Mouse (Mus musculus) forebrain, embryonic 13.5 days (tissue): ENCODE data around the gene Hs3st3a1. TPM values are rescaled to one million over a fixed set of nuclear protein-coding genes. Genes with fewer than 3 reads are reported as not detected.

ENCODE experiments used
- ATAC-seq: fragments of 200-750 bp; cut with Nextera tagmentation; 2 replicates; pipeline ENCODE4 v1.8.0; 2017
- H3K27ac ChIP-seq: fragments of 300-500 bp; sonication (generic); 2 replicates; pipeline ENCODE4 v1.5.1; 2015; ENCODE audit warnings: inconsistent platforms, mild to moderate bottlenecking, moderate library complexity
- H3K27me3 ChIP-seq: fragments of 300-500 bp; sonication (generic); 2 replicates; pipeline ENCODE4 v1.6.1; 2015; ENCODE audit warnings: mild to moderate bottlenecking, inconsistent platforms
- H3K36me3 ChIP-seq: fragments of 300-500 bp; sonication (generic); 2 replicates; pipeline ENCODE4 v1.6.1; 2015; ENCODE audit warnings: mild to moderate bottlenecking, inconsistent platforms; ENCODE audit not compliant: poor library complexity, severe bottlenecking
- H3K4me1 ChIP-seq: fragments of 300-500 bp; sonication (generic); 2 replicates; pipeline ENCODE4 v1.6.1; 2015; ENCODE audit warnings: inconsistent platforms
- H3K4me2 ChIP-seq: fragments of 300-500 bp; sonication (generic); 2 replicates; pipeline ENCODE4 v1.6.1; 2015; ENCODE audit warnings: inconsistent platforms, mild to moderate bottlenecking, moderate library complexity
- H3K4me3 ChIP-seq: fragments of 300-500 bp; sonication (generic); 2 replicates; pipeline ENCODE4 v1.5.1; 2015; ENCODE audit warnings: mild to moderate bottlenecking, inconsistent platforms
- H3K9ac ChIP-seq: fragments of 300-500 bp; sonication (generic); 2 replicates; pipeline ENCODE4 v1.6.1; 2015; ENCODE audit warnings: mild to moderate bottlenecking, inconsistent platforms
- H3K9me3 ChIP-seq: fragments of 300-500 bp; sonication (generic); replicated peaks from 2 replicates; pipeline ENCODE4 v1.6.1; 2016; ENCODE audit warnings: inconsistent platforms
- WGBS: fragments of 180-500 bp; shearing (Covaris S2); methylation state at CpG from one replicate; pipeline ENCODE4 v1.1.7; 2015; 5-methylcytosine and 5-hydroxymethylcytosine counted together
- polyA plus RNA-seq: library from polyadenylated mRNA; unstranded; fragments of >200 nt; fragmentation: Nextera tagmentation; extraction: Ambion mirVana; gene quantifications from 2 replicates; pipeline ENCODE4 v1.2.1, GENCODE M21; 2015

The Hs3st3a1 gene
- 0.15 and 0.40 TPM in 2 replicates for polyA plus RNA-seq

DNA sequence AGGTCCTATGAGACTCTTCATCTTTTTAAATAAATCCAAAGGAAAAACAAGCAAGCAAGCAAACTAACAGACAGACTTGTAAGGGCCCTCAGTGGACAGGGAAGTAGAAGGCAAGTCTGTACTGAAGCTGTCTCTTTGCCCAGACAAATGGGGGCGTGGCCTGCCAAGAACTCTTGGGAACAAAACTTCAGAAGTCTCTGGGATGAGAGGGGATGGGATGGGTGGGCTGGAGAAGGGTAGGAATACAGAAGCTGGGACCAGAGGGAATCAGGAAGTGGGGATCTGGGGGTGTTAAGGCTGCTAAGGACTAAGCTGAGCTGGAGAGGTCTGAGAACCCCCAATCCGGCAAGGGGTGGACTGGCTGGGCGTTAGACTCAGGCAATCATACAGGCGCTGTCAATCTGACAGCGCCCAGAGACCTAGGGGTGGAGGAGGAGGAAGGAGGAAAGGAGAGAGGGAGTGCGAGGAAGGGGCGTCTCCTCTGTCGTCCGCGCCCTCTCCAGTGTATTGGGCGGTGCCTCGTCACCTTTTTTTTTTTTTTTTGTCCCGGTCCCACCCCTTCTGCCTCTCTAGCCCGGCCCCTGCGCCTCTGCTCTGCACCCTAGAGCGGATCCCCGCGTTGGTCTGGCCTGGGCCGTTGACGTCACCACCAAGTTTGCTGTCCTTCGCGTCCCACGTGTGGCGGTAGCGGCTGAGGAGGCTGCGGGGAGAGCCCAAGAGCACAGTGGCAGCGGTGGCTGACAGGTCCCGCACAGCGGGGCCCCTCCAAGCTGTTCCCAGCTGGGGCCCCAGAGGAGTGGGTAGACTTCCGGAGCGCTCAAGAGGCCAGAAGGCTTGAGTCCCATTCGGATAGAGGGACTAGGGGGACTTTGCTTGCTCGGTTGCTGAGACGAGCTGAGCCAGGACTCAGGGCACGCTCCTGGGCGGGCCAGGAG lies at the start of gene Hs3st3a1:
TSS of gene Hs3st3a1 (plus strand) at position 722 of the 935 bp plus-strand sequence.
- peaks cover 57% of the 10 kb centered on the region for H3K27me3 ChIP-seq
- H3K4me1 ChIP-seq = peaks cover 18% of the 10 kb centered on the region
- H3K9me3 ChIP-seq = no peaks in the 10 kb centered on the region
- H3K4me3 ChIP-seq = peak within 1 kb of the TSS; percentile 55
- ATAC-seq = peak; percentile 79
- no peak within 1 kb of the TSS for H3K27ac ChIP-seq
- H3K4me2 ChIP-seq = peak within 1 kb of the TSS; percentile 95
- H3K36me3 ChIP-seq = no peaks in the 10 kb centered on the region
- H3K9ac ChIP-seq = peak within 1 kb of the TSS; percentile 69
- under 1% methylated on average over 33 of the region's 36 CpGs for WGBS

DNA sequence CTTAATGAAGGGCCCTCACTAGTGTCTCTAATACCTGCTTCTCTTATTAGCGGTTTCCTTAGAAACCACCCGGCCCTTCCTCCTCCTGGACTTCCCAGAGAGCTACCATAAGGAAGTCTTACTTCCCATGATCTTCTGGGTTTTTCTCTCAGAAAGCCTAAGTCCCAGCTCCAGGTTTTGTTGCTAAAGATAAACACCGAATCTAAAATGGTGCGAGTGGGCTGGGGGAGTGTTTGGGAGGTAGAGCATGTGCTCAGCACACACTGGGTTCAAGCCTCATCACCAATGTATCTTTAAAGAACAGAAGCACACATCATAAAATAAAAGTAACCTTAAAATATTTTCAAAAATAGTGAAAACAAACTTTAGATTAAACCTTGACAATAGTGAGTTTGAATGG lies 48.8 kb upstream of the Hs3st3a1 start:
- Histone ChIP-seq H3K4me3 (no peak overlapping the region), H3K9me3 (no peaks in the 10 kb centered on the region), H3K27ac (no peak overlapping the region), H3K4me2 (no peak overlapping the region), H3K4me1 (no peaks in the 10 kb centered on the region), H3K36me3 (no peaks in the 10 kb centered on the region), H3K27me3 (no peaks in the 10 kb centered on the region), H3K9ac (no peak overlapping the region)
- WGBS = 85% methylated on average over 4 of the region's 4 CpGs
- ATAC-seq = no peak

DNA sequence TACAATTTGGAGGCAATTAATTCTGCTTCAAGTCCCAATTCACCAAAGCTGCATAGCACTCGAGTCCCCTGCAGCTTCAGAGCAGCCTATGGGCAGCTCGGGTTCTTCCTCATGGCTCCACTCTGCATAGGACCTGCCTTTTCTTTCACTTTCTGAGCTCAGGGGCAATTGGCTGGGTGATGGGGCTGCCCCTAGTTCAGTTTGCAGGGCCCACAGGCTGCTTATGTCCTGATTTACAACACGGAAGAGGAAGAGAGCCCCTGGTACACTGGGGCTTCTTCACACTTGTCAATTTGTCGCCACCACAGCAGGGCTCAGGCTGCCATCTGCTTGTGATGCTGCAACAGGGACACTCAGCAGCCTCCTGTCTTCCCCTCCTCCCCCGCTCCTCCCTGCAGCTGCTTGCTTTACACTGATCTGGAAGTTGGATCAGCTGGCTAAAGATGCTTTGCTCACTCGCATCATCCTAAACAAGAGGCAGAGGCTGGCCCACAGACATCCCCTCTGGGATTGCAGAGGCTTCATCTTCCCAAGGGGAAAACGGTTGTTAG lies 38.7 kb upstream of the Hs3st3a1 start:
- H3K4me3 ChIP-seq = 0 out of 2 replicates have a peak overlapping the region, but pooled peaks have one; percentile 3
- WGBS = 10% methylated on average over 7 of the region's 7 CpGs

DNA sequence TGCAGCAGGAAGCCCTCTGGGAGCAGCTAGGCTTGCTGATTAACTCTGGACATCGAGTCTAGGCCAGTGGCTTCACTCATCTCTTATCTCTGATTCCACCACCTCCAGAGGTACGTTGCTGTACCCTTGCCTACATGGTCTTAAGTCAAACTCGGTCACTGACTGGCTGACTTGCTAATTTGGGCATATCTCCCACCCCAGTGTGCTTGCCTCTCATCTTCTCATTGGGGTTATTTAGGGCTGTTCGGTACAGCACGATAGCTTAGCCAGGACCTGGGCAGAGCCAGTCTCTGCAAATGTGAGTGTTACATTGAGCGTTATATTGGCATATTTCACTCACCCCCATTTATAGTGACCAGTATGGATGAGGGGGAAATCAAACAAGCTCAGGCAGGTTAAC lies 38.2 kb upstream of the Hs3st3a1 start:
- H3K4me3 ChIP-seq = no peak overlapping the region
- 0 out of 2 replicates have a peak overlapping the region, but pooled peaks have one; percentile 63 for H3K27ac ChIP-seq
- peaks cover 28% of the 10 kb centered on the region for H3K4me1 ChIP-seq
- no peaks in the 10 kb centered on the region for H3K36me3 ChIP-seq
- 52% methylated on average over 6 of the region's 6 CpGs for WGBS
- no peaks in the 10 kb centered on the region for H3K27me3 ChIP-seq
- ATAC-seq = 0 out of 2 replicates have a peak, but pooled peaks have one; percentile 11
- H3K4me2 ChIP-seq = peak overlapping the region; percentile 33
- no peak overlapping the region for H3K9ac ChIP-seq
- H3K9me3 ChIP-seq = no peaks in the 10 kb centered on the region

More for the DNA sequence above, 38.7 kb upstream of the Hs3st3a1 start:
- H3K27ac ChIP-seq = peak overlapping the region; percentile 63
- ATAC-seq = peak; percentile 95
- H3K9ac ChIP-seq = no peak overlapping the region
- H3K4me2 ChIP-seq = peak overlapping the region; percentile 33
- no peaks in the 10 kb centered on the region for H3K9me3 ChIP-seq
- no peaks in the 10 kb centered on the region for H3K27me3 ChIP-seq
- peaks cover 28% of the 10 kb centered on the region for H3K4me1 ChIP-seq
- H3K36me3 ChIP-seq = no peaks in the 10 kb centered on the region

DNA sequence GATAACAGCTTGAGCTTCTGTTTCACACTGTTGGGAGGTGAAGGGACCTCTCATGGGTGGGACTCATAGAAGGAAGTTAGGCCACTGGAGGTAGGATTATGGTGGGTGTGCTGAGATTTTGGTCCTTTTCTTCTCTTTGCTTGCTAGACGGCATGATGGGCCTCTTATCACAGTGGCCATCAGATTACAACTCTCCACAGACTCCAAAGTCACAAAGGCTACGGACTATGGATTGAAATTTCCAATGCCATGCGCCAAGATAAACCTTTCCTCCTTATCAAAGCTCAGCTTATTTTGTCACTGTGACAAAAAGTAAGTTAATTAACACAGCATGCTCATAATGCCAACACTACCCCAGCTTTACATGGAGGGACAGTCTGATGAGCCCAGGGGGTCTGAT lies 37.5 kb upstream of the Hs3st3a1 start:
- WGBS = 85% methylated on average over 3 of the region's 3 CpGs
- no peaks in the 10 kb centered on the region for H3K36me3 ChIP-seq
- H3K9ac ChIP-seq = no peak overlapping the region
- H3K27ac ChIP-seq = no peak overlapping the region
- H3K27me3 ChIP-seq = no peaks in the 10 kb centered on the region
- H3K9me3 ChIP-seq = no peaks in the 10 kb centered on the region
- H3K4me3 ChIP-seq = no peak overlapping the region
- H3K4me2 ChIP-seq = no peak overlapping the region
- no peak for ATAC-seq
- H3K4me1 ChIP-seq = peaks cover 28% of the 10 kb centered on the region

DNA sequence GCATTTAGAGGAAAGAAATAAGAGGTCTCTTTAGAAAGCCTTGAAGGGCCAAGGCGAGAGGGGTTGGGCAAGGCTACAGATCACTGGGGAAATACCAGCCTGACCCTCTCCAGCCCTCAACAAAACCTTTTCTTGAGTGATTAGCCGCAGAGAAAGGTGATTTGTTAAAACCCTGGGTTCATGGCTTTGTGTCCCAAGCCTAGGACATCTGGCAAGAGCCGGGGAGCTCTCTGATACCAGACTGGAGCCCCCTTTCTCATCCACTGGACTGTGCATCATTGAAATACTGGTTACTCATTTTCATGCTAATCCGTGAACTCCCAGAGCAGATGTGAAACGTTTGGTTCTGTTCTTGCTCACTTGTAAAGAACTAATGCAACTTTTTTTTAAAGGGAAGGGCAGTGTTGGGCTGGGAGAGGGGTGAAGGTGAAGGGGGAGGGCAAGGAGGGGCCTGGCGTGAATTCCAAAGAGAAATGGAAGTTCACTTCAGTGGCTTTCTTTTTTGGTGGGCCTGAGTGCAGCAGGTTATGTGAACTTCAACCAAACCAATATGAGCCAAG lies 34.5 kb upstream of the Hs3st3a1 start:
- H3K27ac ChIP-seq = no peak overlapping the region
- H3K9ac ChIP-seq = no peak overlapping the region
- no peaks in the 10 kb centered on the region for H3K27me3 ChIP-seq
- no peaks in the 10 kb centered on the region for H3K36me3 ChIP-seq
- no peak overlapping the region for H3K4me2 ChIP-seq
- H3K4me1 ChIP-seq = peaks cover 28% of the 10 kb centered on the region
- ATAC-seq = 0 out of 2 replicates have a peak, but pooled peaks have one; percentile 29
- H3K9me3 ChIP-seq = no peaks in the 10 kb centered on the region
- WGBS = 9% methylated on average over 6 of the region's 6 CpGs
- no peak overlapping the region for H3K4me3 ChIP-seq

DNA sequence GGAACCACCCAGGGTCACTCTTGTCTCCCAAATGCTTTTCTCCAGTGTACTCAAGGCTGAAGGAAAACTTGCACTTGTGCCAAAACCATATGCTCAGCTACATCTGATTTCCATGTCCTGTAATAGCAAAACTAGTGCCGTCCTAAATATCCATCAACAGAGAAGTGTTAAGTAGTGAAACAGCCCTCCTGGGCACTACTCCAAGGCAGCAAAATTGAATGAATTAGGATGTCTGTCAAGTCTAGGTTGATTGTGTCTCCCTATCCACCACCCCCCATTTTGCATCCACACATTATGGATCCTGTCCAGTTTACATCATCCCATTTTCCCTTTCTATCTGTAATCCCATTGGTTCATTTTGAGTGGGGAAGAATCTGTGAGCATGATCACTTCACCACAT lies 16.2 kb upstream of the Hs3st3a1 start:
- 53% methylated on average over 1 of the region's 1 CpGs for WGBS
- Histone ChIP-seq H3K4me1 (no peaks in the 10 kb centered on the region), H3K4me2 (no peak overlapping the region), H3K36me3 (no peaks in the 10 kb centered on the region), H3K9ac (no peak overlapping the region), H3K4me3 (no peak overlapping the region), H3K9me3 (no peaks in the 10 kb centered on the region), H3K27ac (no peak overlapping the region), H3K27me3 (no peaks in the 10 kb centered on the region)
- 0 out of 2 replicates have a peak, but pooled peaks have one; percentile 48 for ATAC-seq

DNA sequence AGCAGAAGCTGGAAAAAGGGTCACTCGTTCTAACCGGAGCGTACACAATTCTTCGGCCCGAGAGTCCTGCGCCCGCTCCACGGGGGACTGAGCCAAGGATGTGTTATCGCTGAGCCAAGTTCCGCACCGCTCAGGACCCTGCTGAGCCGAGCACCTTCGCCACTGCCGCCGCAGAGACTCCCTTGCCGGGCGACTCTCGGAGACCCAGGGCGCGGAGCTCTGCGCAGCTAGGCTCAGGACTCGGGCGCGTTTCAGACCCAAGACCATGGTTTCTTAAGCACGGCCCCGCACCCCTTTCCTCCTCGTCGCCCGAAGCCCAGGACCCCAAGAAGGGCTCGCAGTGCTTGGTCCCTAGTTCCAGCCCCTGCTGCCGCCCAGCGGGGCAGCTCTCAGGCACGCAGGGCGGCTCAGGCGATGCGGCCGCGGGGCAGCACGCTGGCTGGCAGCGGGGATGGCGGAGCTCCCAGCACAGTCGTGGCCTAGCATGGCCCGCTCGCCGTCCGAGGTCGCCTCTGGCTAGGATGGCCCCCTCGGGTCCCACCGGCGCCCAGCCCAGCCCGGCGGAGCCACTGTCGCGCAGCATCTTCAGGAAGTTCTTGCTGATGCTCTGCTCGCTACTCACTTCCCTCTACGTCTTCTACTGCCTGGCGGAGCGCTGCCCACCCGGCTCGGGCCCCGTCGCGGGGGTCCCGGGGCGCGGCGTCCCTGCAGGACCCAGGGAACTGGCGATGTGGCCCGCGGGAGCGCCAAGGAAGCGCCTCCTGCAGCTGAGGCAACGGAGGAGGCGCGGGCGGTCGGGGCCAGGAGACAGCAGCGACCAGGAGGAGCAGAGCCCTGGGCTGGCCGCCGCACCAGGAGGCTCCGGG lies 647 bp downstream of the Hs3st3a1 start:
- peak; percentile 75 for ATAC-seq

GRCm38 (mm10) chr11:64436412-64436727 lies 1.2 kb downstream of the Hs3st3a1 start, which contains the start of gene F930015N05Rik:
Gene F930015N05Rik (minus strand): TSS chr11:64436653.
- peaks cover 69% of the 10 kb centered on the region for H3K27me3 ChIP-seq

More for the DNA sequence above, 647 bp downstream of the Hs3st3a1 start:
- Histone ChIP-seq H3K4me3 (peak overlapping the region; percentile 55), H3K4me2 (peak overlapping the region; percentile 95), H3K9me3 (no peaks in the 10 kb centered on the region), H3K36me3 (no peaks in the 10 kb centered on the region), H3K27me3 (peaks cover 66% of the 10 kb centered on the region), H3K4me1 (peaks cover 18% of the 10 kb centered on the region), H3K27ac (no peak overlapping the region), H3K9ac (peak overlapping the region; percentile 69)
- under 1% methylated on average over 81 of the region's 81 CpGs for WGBS

DNA sequence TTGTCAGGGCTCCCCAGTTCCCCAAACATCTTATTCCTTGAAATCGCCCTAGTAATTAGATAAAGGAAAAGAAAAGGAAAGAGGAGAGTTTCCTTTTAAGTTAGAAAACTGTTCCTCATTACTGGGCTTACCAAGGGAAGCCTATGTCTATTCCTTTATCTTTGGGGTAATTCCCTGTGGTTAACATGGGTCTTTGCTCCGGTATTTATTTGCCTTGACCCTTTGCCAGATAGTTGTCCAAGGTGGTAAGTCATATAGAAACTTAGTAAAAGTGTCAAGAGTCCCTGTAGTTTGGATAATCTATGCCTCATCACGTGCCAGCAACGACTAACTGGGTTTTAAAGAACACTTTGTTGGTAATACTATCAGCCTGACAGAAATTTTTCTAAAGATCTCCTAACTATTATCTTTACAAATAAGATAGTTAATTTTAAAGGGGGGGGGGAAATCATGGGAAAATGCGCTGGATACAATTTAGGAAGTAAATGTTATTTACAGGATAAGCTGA lies 1.7 kb downstream of the Hs3st3a1 start:
- no peaks in the 10 kb centered on the region for H3K9me3 ChIP-seq
- H3K4me1 ChIP-seq = peaks cover 18% of the 10 kb centered on the region
- H3K4me2 ChIP-seq = peak overlapping the region; percentile 95
- 17% methylated on average over 5 of the region's 5 CpGs for WGBS
- peaks cover 71% of the 10 kb centered on the region for H3K27me3 ChIP-seq
- no peak overlapping the region for H3K27ac ChIP-seq
- peak overlapping the region; percentile 69; the same call in 1 of the 2 replicates for H3K9ac ChIP-seq
- H3K36me3 ChIP-seq = no peaks in the 10 kb centered on the region
- peak overlapping the region; percentile 55 for H3K4me3 ChIP-seq
- no peak for ATAC-seq

More at GRCm38 (mm10) chr11:64436412-64436727, 1.2 kb downstream of the Hs3st3a1 start, which contains the start of gene F930015N05Rik:
- Histone ChIP-seq H3K36me3 (no peaks in the 10 kb centered on the region), H3K27ac (no peak within 1 kb of the TSS), H3K4me3 (peak within 1 kb of the TSS; percentile 55), H3K9ac (peak within 1 kb of the TSS; percentile 69), H3K4me2 (peak within 1 kb of the TSS; percentile 95), H3K4me1 (peaks cover 18% of the 10 kb centered on the region), H3K9me3 (no peaks in the 10 kb centered on the region)
- WGBS = 0% methylated on average over 24 of the region's 24 CpGs
- ATAC-seq = peak; percentile 16; the same call in 1 of the 2 replicates

DNA sequence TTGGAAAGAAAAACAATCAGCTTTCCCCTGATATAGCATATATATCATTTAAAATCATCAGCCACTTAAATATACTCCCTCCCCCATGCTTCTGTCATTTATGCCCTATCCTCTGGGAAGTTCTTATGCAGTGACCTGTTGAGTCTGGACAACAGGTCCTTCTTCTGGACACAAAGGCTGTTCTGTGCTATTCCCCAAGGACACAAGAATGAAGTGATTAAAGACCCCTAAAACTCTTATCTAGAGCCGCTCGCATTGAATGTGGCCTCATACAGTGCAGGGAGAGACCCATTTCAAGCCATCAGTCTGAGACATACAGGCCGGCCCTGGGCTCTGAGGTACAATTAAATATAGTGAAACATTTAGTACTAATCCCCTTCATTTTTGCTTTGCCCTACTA lies 2.6 kb downstream of the Hs3st3a1 start:
- 30% methylated on average over 3 of the region's 3 CpGs for WGBS
- no peak for ATAC-seq
- H3K27me3 ChIP-seq = peaks cover 72% of the 10 kb centered on the region
- H3K9ac ChIP-seq = no peak overlapping the region
- no peaks in the 10 kb centered on the region for H3K9me3 ChIP-seq
- peaks cover 20% of the 10 kb centered on the region for H3K4me1 ChIP-seq
- H3K4me2 ChIP-seq = no peak overlapping the region
- no peak overlapping the region for H3K4me3 ChIP-seq
- no peaks in the 10 kb centered on the region for H3K36me3 ChIP-seq
- no peak overlapping the region for H3K27ac ChIP-seq
